Mouse (Mus musculus): ENCODE measurements around the gene Os9.

DNA sequence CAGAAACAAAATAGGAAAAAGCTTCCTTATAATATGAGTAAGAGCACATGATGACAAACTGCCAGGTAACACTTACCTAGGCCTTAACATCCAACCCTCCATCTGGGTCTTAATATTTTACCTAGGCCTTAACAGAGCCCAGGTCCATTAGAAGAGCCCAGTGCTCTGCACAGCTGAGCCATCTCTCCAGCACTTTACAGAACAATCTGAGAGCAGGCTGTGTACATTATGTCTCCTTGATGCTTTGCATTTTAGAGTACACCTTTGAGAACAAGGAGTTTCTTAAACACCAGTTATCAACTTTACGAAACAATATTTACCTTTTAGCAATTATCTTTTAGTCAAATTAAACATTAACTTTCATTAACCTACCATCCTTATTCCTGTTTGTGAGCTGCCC is 35.2 kb upstream of the Os9 start:
- TF ChIP-seq CTCF (conservative IDR thresholded peaks at IDR 0.05; ENCODE audit: low read length) (no peak), POU5F1 (IDR thresholded peaks at IDR 0.05; ENCODE audit: borderline replicate concordance, low read length) (no peak)
